Mouse (Mus musculus): ENCODE results near the gene Vmac. TPM values are rescaled to one million over a fixed set of nuclear protein-coding genes. Genes with fewer than 3 reads are reported as not detected.

Vmac gene
- polyA plus RNA-seq, 1 experiment, result 13.7 TPM

- Histone ChIP-seq H3K4me3 (ENCODE audit: insufficient read depth, low read length) (peak overlapping the region; percentile 86), H3K27ac (ENCODE audit: insufficient read depth, low read depth, low read length) (no peak overlapping the region), H3K4me1 (ENCODE audit: control insufficient read depth, insufficient read depth, low read length) (peaks cover 10% of the 10 kb centered on the region)
- TF ChIP-seq CTCF (IDR thresholded peaks at IDR 0.05; ENCODE audit: low read depth, low read length), result no peak
- no peak for TF ChIP-seq POLR2A (IDR thresholded peaks at IDR 0.05; ENCODE audit: borderline replicate concordance, low read depth, low read length)
These were observed 1.0 kb downstream of the Vmac start for GRCm38 (mm10) chr17:56716655-56717362.

GRCm38 (mm10) chr17:56715914-56716654 is 1.7 kb downstream of the Vmac start:
- peak overlapping the region; percentile 86 for H3K4me3 ChIP-seq (ENCODE audit: insufficient read depth, low read length)
- TF ChIP-seq POLR2A (IDR thresholded peaks at IDR 0.05; ENCODE audit: borderline replicate concordance, low read depth, low read length), result no peak
- TF ChIP-seq CTCF (IDR thresholded peaks at IDR 0.05; ENCODE audit: low read depth, low read length), result no peak
- no peak overlapping the region for H3K27ac ChIP-seq (ENCODE audit: insufficient read depth, low read depth, low read length)
- H3K4me1 ChIP-seq (ENCODE audit: control insufficient read depth, insufficient read depth, low read length), result peaks cover 10% of the 10 kb centered on the region

GRCm38 (mm10) chr17:56715360-56715759 is 2.5 kb downstream of the Vmac start:
- TF ChIP-seq CTCF (IDR thresholded peaks at IDR 0.05; ENCODE audit: low read depth, low read length) (no peak), POLR2A (IDR thresholded peaks at IDR 0.05; ENCODE audit: borderline replicate concordance, low read depth, low read length) (no peak)
- H3K27ac ChIP-seq (ENCODE audit: insufficient read depth, low read depth, low read length), result no peak overlapping the region
- peaks cover 10% of the 10 kb centered on the region for H3K4me1 ChIP-seq (ENCODE audit: control insufficient read depth, insufficient read depth, low read length)
- no peak overlapping the region for H3K4me3 ChIP-seq (ENCODE audit: insufficient read depth, low read length)

GRCm38 (mm10) chr17:56709708-56710107 is 8.1 kb downstream of the Vmac start:
- Histone ChIP-seq H3K4me1 (ENCODE audit: control insufficient read depth, insufficient read depth, low read length) (no peaks in the 10 kb centered on the region), H3K4me3 (ENCODE audit: insufficient read depth, low read length) (no peak overlapping the region), H3K27ac (ENCODE audit: insufficient read depth, low read depth, low read length) (no peak overlapping the region)
- TF ChIP-seq CTCF (IDR thresholded peaks at IDR 0.05; ENCODE audit: low read depth, low read length) (no peak), POLR2A (IDR thresholded peaks at IDR 0.05; ENCODE audit: borderline replicate concordance, low read depth, low read length) (no peak)

GRCm38 (mm10) chr17:56708692-56709091 is 9.1 kb downstream of the Vmac start:
- no peak for TF ChIP-seq POLR2A (IDR thresholded peaks at IDR 0.05; ENCODE audit: borderline replicate concordance, low read depth, low read length)
- no peak for TF ChIP-seq CTCF (IDR thresholded peaks at IDR 0.05; ENCODE audit: low read depth, low read length)
- Histone ChIP-seq H3K4me1 (ENCODE audit: control insufficient read depth, insufficient read depth, low read length) (no peaks in the 10 kb centered on the region), H3K4me3 (ENCODE audit: insufficient read depth, low read length) (no peak overlapping the region), H3K27ac (ENCODE audit: insufficient read depth, low read depth, low read length) (no peak overlapping the region)

- Histone ChIP-seq H3K4me1 (ENCODE audit: control insufficient read depth, insufficient read depth, low read length) (no peaks in the 10 kb centered on the region), H3K27ac (ENCODE audit: insufficient read depth, low read depth, low read length) (no peak overlapping the region), H3K4me3 (ENCODE audit: insufficient read depth, low read length) (no peak overlapping the region)
- TF ChIP-seq CTCF (IDR thresholded peaks at IDR 0.05; ENCODE audit: low read depth, low read length), result no peak
- TF ChIP-seq POLR2A (IDR thresholded peaks at IDR 0.05; ENCODE audit: borderline replicate concordance, low read depth, low read length), result no peak
These were observed 11.3 kb downstream of the Vmac start for GRCm38 (mm10) chr17:56706515-56706914.

GRCm38 (mm10) chr17:56703038-56703437 is 14.8 kb downstream of the Vmac start:
- Histone ChIP-seq H3K4me3 (ENCODE audit: insufficient read depth, low read length) (no peak overlapping the region), H3K4me1 (ENCODE audit: control insufficient read depth, insufficient read depth, low read length) (no peaks in the 10 kb centered on the region), H3K27ac (ENCODE audit: insufficient read depth, low read depth, low read length) (no peak overlapping the region)
- no peak for TF ChIP-seq CTCF (IDR thresholded peaks at IDR 0.05; ENCODE audit: low read depth, low read length)
- TF ChIP-seq POLR2A (IDR thresholded peaks at IDR 0.05; ENCODE audit: borderline replicate concordance, low read depth, low read length), result no peak

- H3K4me3 ChIP-seq (ENCODE audit: insufficient read depth, low read length), result no peak overlapping the region
- TF ChIP-seq POLR2A (IDR thresholded peaks at IDR 0.05; ENCODE audit: borderline replicate concordance, low read depth, low read length), result no peak
- TF ChIP-seq CTCF (IDR thresholded peaks at IDR 0.05; ENCODE audit: low read depth, low read length), result no peak
These were observed 17.4 kb downstream of the Vmac start for GRCm38 (mm10) chr17:56700451-56700850.

GRCm38 (mm10) chr17:56693851-56694310 is 23.9 kb downstream of the Vmac start:
- peaks cover 11% of the 10 kb centered on the region for H3K4me1 ChIP-seq (ENCODE audit: control insufficient read depth, insufficient read depth, low read length)
- no peak overlapping the region for H3K27ac ChIP-seq (ENCODE audit: insufficient read depth, low read depth, low read length)
- no peak overlapping the region for H3K4me3 ChIP-seq (ENCODE audit: insufficient read depth, low read length)
- TF ChIP-seq CTCF (IDR thresholded peaks at IDR 0.05; ENCODE audit: low read depth, low read length), result no peak
- TF ChIP-seq POLR2A (IDR thresholded peaks at IDR 0.05; ENCODE audit: borderline replicate concordance, low read depth, low read length), result no peak

More at GRCm38 (mm10) chr17:56700451-56700850, 17.4 kb downstream of the Vmac start:
- Histone ChIP-seq H3K4me1 (ENCODE audit: control insufficient read depth, insufficient read depth, low read length) (no peaks in the 10 kb centered on the region), H3K27ac (ENCODE audit: insufficient read depth, low read depth, low read length) (no peak overlapping the region)

- no peak for TF ChIP-seq POLR2A (IDR thresholded peaks at IDR 0.05; ENCODE audit: borderline replicate concordance, low read depth, low read length)
- TF ChIP-seq CTCF (IDR thresholded peaks at IDR 0.05; ENCODE audit: low read depth, low read length), result no peak
- no peak overlapping the region for H3K4me3 ChIP-seq (ENCODE audit: insufficient read depth, low read length)
- peaks cover 11% of the 10 kb centered on the region for H3K4me1 ChIP-seq (ENCODE audit: control insufficient read depth, insufficient read depth, low read length)
- no peak overlapping the region for H3K27ac ChIP-seq (ENCODE audit: insufficient read depth, low read depth, low read length)
These were observed 24.4 kb downstream of the Vmac start for GRCm38 (mm10) chr17:56693395-56693794.
